Mouse (Mus musculus) heart, postnatal 0 days (tissue): ENCODE results near the gene Gpat2. TPM values are rescaled to one million over a fixed set of nuclear protein-coding genes. Genes with fewer than 3 reads are reported as not detected.

Source experiments
- ATAC-seq: fragments of 200-750 bp; cut with Nextera tagmentation; 2 replicates; pipeline ENCODE4 v1.8.0; 2017; ENCODE audit warnings: low read depth, moderate number of reproducible peaks, moderate library complexity; ENCODE audit not compliant: insufficient read depth
- DNase-seq: peaks from one replicate; pipeline ENCODE4 v3.0.0-alpha.2; 2016; ENCODE audit warnings: low spot score
- H3K27ac ChIP-seq: fragments of 300-500 bp; sonication (generic); 2 replicates; pipeline ENCODE4 v1.5.1; 2014; ENCODE audit warnings: low read depth, mild to moderate bottlenecking
- H3K27me3 ChIP-seq: fragments of 300-500 bp; sonication (generic); 2 replicates; pipeline ENCODE4 v1.6.1; 2014; ENCODE audit warnings: low read length, mixed read lengths; ENCODE audit not compliant: control insufficient read depth, insufficient read depth
- H3K36me3 ChIP-seq: fragments of 300-500 bp; sonication (generic); replicated peaks from 2 replicates; pipeline ENCODE4 v1.6.1; 2014; ENCODE audit warnings: low read length, mixed read lengths; ENCODE audit not compliant: control insufficient read depth, insufficient read depth
- H3K4me1 ChIP-seq: fragments of 300-500 bp; sonication (generic); 2 replicates; pipeline ENCODE4 v1.6.1; 2014; ENCODE audit warnings: antibody characterized with exemption; ENCODE audit not compliant: control insufficient read depth, insufficient read depth
- H3K4me2 ChIP-seq: fragments of 300-500 bp; sonication (generic); 2 replicates; pipeline ENCODE4 v1.6.1; 2014; ENCODE audit warnings: low read depth, mild to moderate bottlenecking, low read length, moderate library complexity
- H3K4me3 ChIP-seq: fragments of 300-500 bp; sonication (generic); 2 replicates; pipeline ENCODE4 v1.5.1; 2014; ENCODE audit warnings: low read depth, low read length
- H3K9ac ChIP-seq: fragments of 300-500 bp; sonication (generic); replicated peaks from 2 replicates; pipeline ENCODE4 v1.6.1; 2014; ENCODE audit warnings: low read depth, low read length, mixed read lengths
- H3K9me3 ChIP-seq: fragments of 300-500 bp; sonication (generic); replicated peaks from 2 replicates; pipeline ENCODE4 v1.6.1; 2016; ENCODE audit warnings: low read length; ENCODE audit not compliant: control insufficient read depth
- CTCF ChIP-seq: IDR thresholded peaks from 2 replicates; pipeline ENCODE4 v1.5.1; 2016; ENCODE audit warnings: antibody characterized with exemption, control low read depth, low read depth
- EP300 ChIP-seq: IDR thresholded peaks from 2 replicates; pipeline ENCODE4 v1.6.1; 2016; ENCODE audit warnings: antibody characterized with exemption, low read depth
- WGBS: fragments of 180-500 bp; shearing (Covaris S2); extraction: QIAGEN DNeasy Blood & Tissue Kit; methylation state at CpG from one replicate; pipeline ENCODE4 v1.1.7; 2014; 5-methylcytosine and 5-hydroxymethylcytosine counted together
- polyA plus RNA-seq: library from polyadenylated mRNA; unstranded; fragments of >200 nt; fragmentation: Nextera tagmentation; extraction: Ambion mirVana; gene quantifications from 2 replicates; pipeline ENCODE4 v1.2.1, GENCODE M21; 2015
- total RNA-seq: library from RNA; depleted of rRNA; stranded (reverse); fragments of >200 nt; gene quantifications from 2 replicates; pipeline ENCODE4 v1.2.3, GENCODE M21; 2014; ENCODE audit warnings: low replicate concordance

Gene Gpat2
- total and polyA plus RNA-seq, 2 experiments from 2014 or later, result 0.04 to 0.20 TPM

- TF ChIP-seq EP300 (no peak), CTCF (no peak)
- Histone ChIP-seq H3K27me3 (no peaks in the 10 kb centered on the region), H3K4me3 (no peak overlapping the region), H3K9me3 (no peaks in the 10 kb centered on the region), H3K9ac (no peak overlapping the region), H3K4me1 (no peaks in the 10 kb centered on the region), H3K27ac (no peak overlapping the region), H3K36me3 (no peaks in the 10 kb centered on the region), H3K4me2 (no peak overlapping the region)
- ATAC-seq (no peak), DNase-seq (no peak)
- 84% methylated on average over 10 of the region's 10 CpGs for WGBS
These were observed 45.7 kb downstream of the Gpat2 start for GRCm38 (mm10) chr2:127470661-127471060.

- TF ChIP-seq EP300 (no peak), CTCF (no peak)
- DNase-seq, result no peak
- 78% methylated on average over 8 of the region's 8 CpGs for WGBS
These were observed 46.3 kb downstream of the Gpat2 start for GRCm38 (mm10) chr2:127471281-127471680.

DNA sequence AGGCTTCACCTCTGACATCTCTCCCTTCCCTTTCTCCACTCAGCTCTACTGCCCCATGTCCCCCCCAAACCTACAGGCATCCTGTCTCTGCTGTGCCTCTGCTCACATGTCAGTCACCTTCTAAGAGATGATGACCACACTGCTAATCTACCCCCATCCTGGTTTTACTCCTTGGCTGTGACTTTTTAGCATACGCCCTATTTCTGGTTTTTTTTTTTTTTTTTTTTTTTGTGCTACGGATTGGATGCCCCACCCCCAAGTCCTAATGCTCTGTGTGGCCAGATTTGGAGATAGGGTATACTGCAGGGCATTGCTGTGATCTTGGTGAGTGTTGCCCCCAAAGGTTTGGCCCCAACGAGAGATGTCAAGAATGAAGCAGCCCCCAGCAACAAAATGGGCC, 47.3 kb downstream of the Gpat2 start:
- TF ChIP-seq CTCF (no peak), EP300 (no peak)
- no peaks in the 10 kb centered on the region for H3K36me3 ChIP-seq
- H3K4me1 ChIP-seq, result no peaks in the 10 kb centered on the region
- no peaks in the 10 kb centered on the region for H3K9me3 ChIP-seq
- H3K27me3 ChIP-seq, result no peaks in the 10 kb centered on the region
- H3K4me3 ChIP-seq, result no peak overlapping the region
- DNase-seq (no peak), ATAC-seq (no peak)
- WGBS, result 60% methylated on average over 3 of the region's 3 CpGs
- H3K4me2 ChIP-seq, result no peak overlapping the region
- H3K9ac ChIP-seq, result no peak overlapping the region
- no peak overlapping the region for H3K27ac ChIP-seq

More at GRCm38 (mm10) chr2:127471281-127471680, 46.3 kb downstream of the Gpat2 start:
- Histone ChIP-seq H3K4me2 (no peak overlapping the region), H3K9ac (no peak overlapping the region), H3K27me3 (no peaks in the 10 kb centered on the region), H3K4me1 (no peaks in the 10 kb centered on the region), H3K27ac (no peak overlapping the region), H3K9me3 (no peaks in the 10 kb centered on the region), H3K4me3 (no peak overlapping the region), H3K36me3 (no peaks in the 10 kb centered on the region)
- ATAC-seq, result no peak

DNA sequence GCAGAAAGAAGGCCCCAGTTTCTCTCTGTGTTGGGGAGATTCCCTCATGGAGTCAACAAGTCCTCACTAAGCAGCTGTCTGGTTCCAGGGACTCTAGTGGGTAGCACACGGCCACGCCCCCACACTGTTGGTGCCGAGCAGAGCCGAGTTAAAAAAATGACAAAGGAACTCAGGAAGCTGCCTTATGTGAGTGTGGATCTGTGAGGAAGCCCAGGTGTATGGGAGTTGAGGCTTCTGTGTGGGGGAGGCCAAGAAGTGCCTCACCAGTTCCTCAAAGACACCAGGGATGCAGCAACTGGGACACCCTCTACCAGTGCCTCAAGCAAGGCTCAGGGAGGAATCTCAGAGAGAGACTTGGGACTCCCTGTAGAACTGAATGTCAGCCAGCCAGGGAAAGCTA, 54.2 kb downstream of the Gpat2 start:
- Histone ChIP-seq H3K4me2 (no peak overlapping the region), H3K27ac (no peak overlapping the region), H3K4me3 (no peak overlapping the region), H3K4me1 (peaks cover 4% of the 10 kb centered on the region), H3K9ac (no peak overlapping the region), H3K36me3 (no peaks in the 10 kb centered on the region), H3K27me3 (peaks cover 53% of the 10 kb centered on the region), H3K9me3 (no peaks in the 10 kb centered on the region)
- TF ChIP-seq EP300, result no peak
- TF ChIP-seq CTCF, result no peak
- 63% methylated on average over 4 of the region's 4 CpGs for WGBS
- DNase-seq (no peak), ATAC-seq (no peak)

DNA sequence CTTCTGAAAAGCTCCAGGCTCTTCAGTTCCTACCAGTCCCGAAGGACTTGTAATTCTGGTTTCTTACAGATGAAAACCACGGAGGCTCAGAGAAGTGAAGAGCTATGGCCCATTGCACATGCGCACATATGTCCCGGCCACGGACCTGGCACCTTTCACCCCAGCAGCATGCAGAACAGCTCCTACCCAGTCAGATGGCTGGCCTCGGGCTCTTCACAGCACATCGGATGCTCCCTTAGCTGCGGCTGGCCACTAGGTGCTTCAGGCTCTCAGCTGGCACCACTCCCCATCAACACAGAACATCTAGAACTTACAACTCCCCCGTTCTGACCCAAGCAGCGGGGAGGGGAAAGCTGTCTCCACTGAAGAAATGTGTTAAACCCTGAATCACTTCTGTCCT, 54.8 kb downstream of the Gpat2 start:
- H3K9me3 ChIP-seq, result no peaks in the 10 kb centered on the region
- no peak overlapping the region for H3K4me3 ChIP-seq
- no peak overlapping the region for H3K9ac ChIP-seq
- TF ChIP-seq EP300, result no peak
- TF ChIP-seq CTCF, result no peak
- H3K27me3 ChIP-seq, result peaks cover 56% of the 10 kb centered on the region
- no peak overlapping the region for H3K27ac ChIP-seq
- DNase-seq (no peak), ATAC-seq (no peak)
- WGBS, result 62% methylated on average over 10 of the region's 10 CpGs
- H3K36me3 ChIP-seq, result no peaks in the 10 kb centered on the region
- H3K4me1 ChIP-seq, result peaks cover 10% of the 10 kb centered on the region
- H3K4me2 ChIP-seq, result no peak overlapping the region

- H3K9me3 ChIP-seq, result no peaks in the 10 kb centered on the region
- no peak for DNase-seq
- H3K9ac ChIP-seq, result no peak overlapping the region
- H3K27ac ChIP-seq, result no peak overlapping the region
- H3K4me1 ChIP-seq, result peaks cover 11% of the 10 kb centered on the region
- under 1% methylated on average over 56 of the region's 59 CpGs for WGBS
- peak overlapping the region; percentile 45 for H3K4me3 ChIP-seq
- peak; percentile 13; the same call in 1 of the 2 replicates for ATAC-seq
- TF ChIP-seq EP300, result no peak
- H3K36me3 ChIP-seq, result no peaks in the 10 kb centered on the region
- peaks cover 68% of the 10 kb centered on the region for H3K27me3 ChIP-seq
- peak overlapping the region; percentile 65 for H3K4me2 ChIP-seq
These were observed 57.0 kb downstream of the Gpat2 start for GRCm38 (mm10) chr2:127481841-127482532.
